Mouse (Mus musculus) CH12.LX (cell line): ENCODE measurements at regions not wholly inside any gene's neighbourhood (a gene's known extent, or its start where the extent isn't known, plus 50 kb on each side); places are given as distances from the start of the nearest gene placed in this dataset.
A peak's percentile ranks its signal among the peaks of the same experiment; 100 is the strongest.

Experiments used
- DNase-seq: peaks from one replicate; pipeline ENCODE4 v3.0.0-alpha.2; 2013; ENCODE audit errors: extremely low read depth
- H3K27ac ChIP-seq: 2 replicates; pipeline ENCODE4 v1.5.1; 2012; ENCODE audit warnings: low read depth, mild to moderate bottlenecking, control low read depth, moderate library complexity; ENCODE audit not compliant: insufficient read depth
- H3K27me3 ChIP-seq: replicated peaks from 2 replicates; pipeline ENCODE3; 2012; ENCODE audit warnings: inconsistent platforms
- H3K36me3 ChIP-seq, 2 experiments: replicated peaks in 1 of 2; 2 replicates each; pipeline versions ENCODE3 to v1.6.1; 2012; ENCODE audit warnings: inconsistent platforms in 1 of 2, low read length in 1 of 2, mild to moderate bottlenecking in 1 of 2, mixed read lengths in 1 of 2, moderate library complexity in 1 of 2; ENCODE audit not compliant: control insufficient read depth in 1 of 2, insufficient read depth in 1 of 2
- H3K4me1 ChIP-seq, 2 experiments: 2 replicates each; pipeline ENCODE4 v1.6.1; 2012; ENCODE audit warnings: inconsistent platforms in 1 of 2, moderate library complexity in 1 of 2; ENCODE audit not compliant: insufficient read depth in 2 of 2, control insufficient read depth in 1 of 2
- H3K4me2 ChIP-seq: 2 replicates; pipeline ENCODE4 v1.6.1; 2012; ENCODE audit warnings: low read depth, mild to moderate bottlenecking, control low read depth; ENCODE audit not compliant: poor library complexity, insufficient read depth, severe bottlenecking
- H3K4me3 ChIP-seq, 3 experiments: fragments of 150-350 bp in 1 of 3; sonication (generic) in 1 of 3; replicated peaks in 1 of 3; 2 replicates each; pipeline versions ENCODE3 to v1.5.1; 2011 to 2012; ENCODE audit warnings: low read depth in 2 of 3, low read length in 2 of 3, mild to moderate bottlenecking in 2 of 3, moderate library complexity in 2 of 3, control low read depth in 1 of 3, improper control_type of control experiment in 1 of 3, inconsistent platforms in 1 of 3, mixed read lengths in 1 of 3; ENCODE audit not compliant: poor library complexity in 1 of 3
- H3K79me2 ChIP-seq: replicated peaks from 2 replicates; pipeline ENCODE4 v1.6.1; 2012; ENCODE audit warnings: mild to moderate bottlenecking, moderate library complexity; ENCODE audit not compliant: control insufficient read depth, poor library complexity, insufficient read depth, severe bottlenecking; ENCODE audit errors: extremely low read depth
- H3K9ac ChIP-seq: 2 replicates; pipeline ENCODE4 v1.6.1; 2012; ENCODE audit warnings: low read depth, mild to moderate bottlenecking, control low read depth, moderate library complexity; ENCODE audit not compliant: insufficient read depth
- H3K9me3 ChIP-seq: replicated peaks from 2 replicates; pipeline ENCODE3; 2012; ENCODE audit warnings: low read length, inconsistent platforms, mixed read lengths
- CHD2 ChIP-seq: IDR thresholded peaks from 2 replicates; pipeline ENCODE4 v1.6.1; 2011; ENCODE audit warnings: low read length, improper control_type of control experiment
- CTCF ChIP-seq, 2 experiments: IDR thresholded peaks in 1 of 2; conservative IDR thresholded peaks in 1 of 2; 2 replicates each; pipeline ENCODE4 v1.5.1; 2011 to 2012; ENCODE audit warnings: low read depth in 2 of 2, low read length in 2 of 2, improper control_type of control experiment in 1 of 2, inconsistent platforms in 1 of 2, mild to moderate bottlenecking in 1 of 2, moderate library complexity in 1 of 2
- EP300 ChIP-seq: IDR thresholded peaks from 2 replicates; pipeline ENCODE4 v1.6.1; 2011; ENCODE audit warnings: low read length, improper control_type of control experiment
- JUND ChIP-seq: conservative IDR thresholded peaks from 2 replicates; pipeline ENCODE4 v1.6.1; 2011; ENCODE audit warnings: low read depth, low read length, improper control_type of control experiment
- MAFK ChIP-seq: IDR thresholded peaks from 2 replicates; pipeline ENCODE4 v1.6.1; 2011; ENCODE audit warnings: low read length, improper control_type of control experiment; ENCODE audit not compliant: insufficient replicate concordance
- NELFE ChIP-seq: IDR thresholded peaks from 2 replicates; pipeline ENCODE4 v1.6.1; 2011; ENCODE audit warnings: low read depth, low read length, improper control_type of control experiment
- PAX5 ChIP-seq: IDR thresholded peaks from 2 replicates; pipeline ENCODE4 v1.6.1; 2012; ENCODE audit warnings: low read length, inconsistent platforms, mixed read lengths
- RCOR1 ChIP-seq: conservative IDR thresholded peaks from 2 replicates; pipeline ENCODE4 v1.6.1; 2012; ENCODE audit warnings: low read depth, mild to moderate bottlenecking, inconsistent platforms, low read length, improper control_type of control experiment
- USF1 ChIP-seq: IDR thresholded peaks from 2 replicates; pipeline ENCODE4 v1.6.1; 2014; ENCODE audit warnings: low read depth, mild to moderate bottlenecking, inconsistent platforms, low read length, improper control_type of control experiment
- dilution Hi-C: fragments of 300-500 bp; cut with MboI; formaldehyde crosslinking; loops from 2 replicates; pipeline ENCODE4 v1.14.3; 2020; ENCODE audit warnings: low sequenced_read_pairs; ENCODE audit not compliant: extremely low pct_unique_long_range_greater_than_20kb, extremely low pct_ligation_motif_present
- in situ Hi-C: fragments of 300-500 bp; cut with MboI; formaldehyde crosslinking; loops from 3 replicates; pipeline ENCODE4 v1.14.3; 2019; ENCODE audit warnings: low sequenced_read_pairs, low pct_ligation_motif_present, low pct_unique_long_range_greater_than_20kb, mixed read lengths

DNA sequence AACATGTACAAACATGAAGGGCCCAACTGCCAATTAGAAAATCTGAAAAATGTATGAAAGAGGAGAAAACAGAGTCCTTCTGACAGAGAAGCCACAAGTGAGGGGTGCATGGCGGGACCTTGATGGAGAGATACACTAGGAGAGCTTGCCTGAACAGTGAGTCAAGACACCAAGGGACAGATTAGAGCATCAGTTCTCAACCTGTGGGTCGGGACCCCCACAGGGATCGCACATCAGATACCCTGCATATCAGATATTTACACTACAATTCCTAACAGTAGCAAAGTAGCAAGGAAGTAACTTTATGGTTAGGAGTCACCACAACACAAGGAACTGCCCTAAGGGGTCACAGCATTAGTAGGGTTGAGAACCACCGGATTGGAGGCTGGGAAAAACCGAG, 58.9 kb upstream of the Arid1b start:
- no peak for TF ChIP-seq NELFE
- peak; percentile 34; the same call in 1 of the 2 replicates for TF ChIP-seq CHD2
- TF ChIP-seq, all 38 proteins: peak for 1
- Histone ChIP-seq H3K4me2 (no peak overlapping the region), H3K9me3 (no peaks in the 10 kb centered on the region), H3K79me2 (no peaks in the 10 kb centered on the region), H3K4me1 (no peaks in the 10 kb centered on the region), H3K36me3 (no peaks in the 10 kb centered on the region), H3K27ac (no peak overlapping the region), H3K9ac (no peak overlapping the region), H3K27me3 (no peaks in the 10 kb centered on the region), H3K4me3 (no peak overlapping the region)
- dilution Hi-C loops (no loop called here), in situ Hi-C loops (no loop called here)
- no peak for DNase-seq

DNA sequence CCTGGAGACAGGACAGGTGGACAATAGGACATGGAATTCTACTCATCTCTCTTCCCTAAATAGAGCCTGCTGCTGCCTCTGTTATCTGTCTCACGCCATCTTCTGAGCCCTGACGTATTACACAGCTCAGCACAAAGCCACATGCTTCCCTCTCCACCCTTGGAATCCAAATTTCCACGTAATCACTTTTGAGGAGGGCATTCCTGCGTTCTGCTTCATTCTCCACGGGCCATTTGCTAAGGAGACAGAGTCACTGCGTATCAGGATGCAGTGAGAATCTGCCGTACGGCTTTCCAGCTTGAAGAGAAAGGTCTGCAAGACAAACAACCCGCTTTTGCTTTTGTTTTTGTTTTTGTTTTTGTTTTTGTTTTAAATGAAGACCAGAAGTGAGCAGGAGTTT, 53.5 kb upstream of the Arid1b start:
- DNase-seq: no peak
- in situ Hi-C loops: no loop called here

DNA sequence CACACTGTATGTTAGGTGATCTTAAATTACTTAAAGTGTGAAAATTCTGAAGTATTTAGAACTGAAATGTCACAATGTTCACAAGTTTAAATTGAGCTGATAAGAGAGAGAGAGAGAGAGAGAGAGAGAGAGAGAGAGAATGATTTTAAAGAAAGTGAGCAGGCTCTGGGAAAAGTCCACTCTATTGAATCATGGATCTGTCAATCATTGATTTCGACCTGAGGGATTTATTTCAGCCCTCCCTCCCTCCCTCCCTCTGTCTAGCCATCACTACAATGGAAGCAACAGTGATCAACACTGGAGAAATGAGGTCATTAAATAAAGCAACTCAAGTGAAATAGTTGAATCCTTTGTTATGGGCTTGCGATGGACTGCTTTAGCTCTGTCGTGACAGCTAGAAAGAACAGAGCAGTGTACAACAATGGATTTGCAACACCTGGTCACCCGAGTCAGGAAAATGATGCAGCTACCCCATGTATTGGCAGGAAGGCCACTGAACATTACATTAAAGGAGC, 52.8 kb upstream of the Arid1b start:
- H3K9ac ChIP-seq: no peak overlapping the region
- peaks cover 4 to 9% of the 10 kb centered on the region in 2 experiments for H3K4me1 ChIP-seq
- H3K4me3 ChIP-seq: no peak overlapping the region
- no peak overlapping the region for H3K27ac ChIP-seq
- no peak overlapping the region for H3K4me2 ChIP-seq
- dilution Hi-C loops: no loop called here
- no peaks in the 10 kb centered on the region for H3K27me3 ChIP-seq
- DNase-seq: no peak
- TF ChIP-seq USF1: no peak
- TF ChIP-seq JUND: no peak
- TF ChIP-seq, all 38 proteins: peak for 0
- no peaks in the 10 kb centered on the region for H3K36me3 ChIP-seq
- in situ Hi-C loops: no loop called here
- H3K9me3 ChIP-seq: no peaks in the 10 kb centered on the region
- no peaks in the 10 kb centered on the region for H3K79me2 ChIP-seq

More for the DNA sequence above, 53.5 kb upstream of the Arid1b start:
- H3K9ac ChIP-seq: no peak overlapping the region
- no peak overlapping the region for H3K27ac ChIP-seq
- peaks cover 0 to 3% of the 10 kb centered on the region in 2 experiments; a peak in 2 of 4 replicates for H3K4me1 ChIP-seq
- no peak for TF ChIP-seq PAX5
- TF ChIP-seq CTCF (conservative IDR thresholded peaks at IDR 0.05 in 1 of 2, IDR thresholded peaks at IDR 0.05 in 1 of 2; ENCODE audit: low read depth in 2 of 2, low read length in 2 of 2): no peak
- no peak for TF ChIP-seq MAFK
- TF ChIP-seq RCOR1: no peak
- no peak for TF ChIP-seq EP300
- no peaks in the 10 kb centered on the region for H3K36me3 ChIP-seq
- no peak overlapping the region for H3K4me2 ChIP-seq
- H3K4me3 ChIP-seq: no peak overlapping the region
- H3K27me3 ChIP-seq: no peaks in the 10 kb centered on the region
- no peaks in the 10 kb centered on the region for H3K9me3 ChIP-seq
- H3K79me2 ChIP-seq: no peaks in the 10 kb centered on the region
- dilution Hi-C loops: no loop called here
